Mouse (Mus musculus): ENCODE results near the gene Wdhd1. TPM values are rescaled to one million over a fixed set of nuclear protein-coding genes. Genes with fewer than 3 reads are reported as not detected.

Gene Wdhd1
- polyA plus RNA-seq, 1 experiment from 2014 or later, result 37.1 TPM

GRCm38 (mm10) chr14:47298408-47298792 is 21.7 kb upstream of the Wdhd1 start:
- ATAC-seq (ENCODE audit: low FRiP score, low read depth), result peak; percentile 77
- no peaks in the 10 kb centered on the region for H3K27me3 ChIP-seq
- WGBS, result under 1% methylated on average over 35 of the region's 38 CpGs

DNA sequence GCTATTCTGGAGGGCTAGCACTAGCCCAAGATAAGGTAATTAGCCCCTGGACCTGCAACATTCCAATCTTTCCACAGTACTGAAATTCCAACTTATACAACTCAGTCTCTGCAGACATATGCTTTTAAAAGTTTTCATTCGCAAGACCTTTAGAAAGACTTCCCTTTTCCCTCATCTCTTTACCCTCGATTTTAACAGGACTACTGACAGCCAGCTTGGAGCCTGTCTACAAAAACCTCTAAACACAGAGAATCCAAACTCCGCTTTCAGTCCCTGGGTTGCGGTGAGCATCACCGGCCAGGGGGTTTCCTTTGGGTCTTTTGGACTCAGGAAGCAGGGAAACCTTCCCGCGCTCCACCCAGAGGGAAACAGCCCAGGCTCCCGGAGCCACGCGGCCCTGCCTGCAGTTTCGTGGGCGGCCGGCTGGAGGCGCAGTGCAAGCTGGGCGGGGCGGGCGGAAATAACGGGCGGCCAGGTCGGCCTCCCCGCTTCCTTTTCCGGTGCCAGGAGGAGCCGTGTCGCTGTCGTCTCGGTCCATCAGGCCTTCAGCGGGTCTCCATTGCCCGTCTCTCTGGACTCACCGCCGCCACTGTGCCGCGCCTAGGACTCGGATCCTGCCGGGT is 21.2 kb upstream of the Wdhd1 start, which contains the start of gene Mapk1ip1l:
Mapk1ip1l (plus strand) TSS at position 482 of the 623 bp plus-strand sequence.
- Histone ChIP-seq H3K27ac (peak within 1 kb of the TSS; percentile 97), H3K9me3 (no peaks in the 10 kb centered on the region), H3K4me3 (peak within 1 kb of the TSS; percentile 98), H3K4me1 (peaks cover 24% of the 10 kb centered on the region), H3K4me2 (replicated peaks) (peak within 1 kb of the TSS; percentile 77), H3K36me3 (peaks cover 8% of the 10 kb centered on the region), H3K27me3 (no peaks in the 10 kb centered on the region), H3K9ac (peak within 1 kb of the TSS; percentile 98)
- ATAC-seq (ENCODE audit: low FRiP score, low read depth), result peak; percentile 85
- WGBS, result under 1% methylated on average over 34 of the region's 34 CpGs

More at GRCm38 (mm10) chr14:47298408-47298792, 21.7 kb upstream of the Wdhd1 start:
- peak overlapping the region; percentile 98 for H3K4me3 ChIP-seq
- no peaks in the 10 kb centered on the region for H3K9me3 ChIP-seq
- peaks cover 13% of the 10 kb centered on the region for H3K36me3 ChIP-seq
- peak overlapping the region; percentile 97 for H3K27ac ChIP-seq
- peaks cover 29% of the 10 kb centered on the region for H3K4me1 ChIP-seq
- peak overlapping the region; percentile 77 for H3K4me2 ChIP-seq (replicated peaks)
- peak overlapping the region; percentile 98 for H3K9ac ChIP-seq

- no peak for ATAC-seq (ENCODE audit: low FRiP score, low read depth)
- 70% methylated on average over 2 of the region's 2 CpGs for WGBS
- Histone ChIP-seq H3K27me3 (no peaks in the 10 kb centered on the region), H3K4me2 (replicated peaks) (no peak overlapping the region), H3K4me3 (no peak overlapping the region), H3K4me1 (peaks cover 23% of the 10 kb centered on the region), H3K36me3 (no peaks in the 10 kb centered on the region; the same call in 1 of the 2 replicates), H3K27ac (no peak overlapping the region), H3K9me3 (no peaks in the 10 kb centered on the region), H3K9ac (no peak overlapping the region)
These were observed 19.6 kb upstream of the Wdhd1 start for GRCm38 (mm10) chr14:47296232-47296631.

GRCm38 (mm10) chr14:47294136-47294535 is 17.5 kb upstream of the Wdhd1 start:
- H3K9me3 ChIP-seq, result no peaks in the 10 kb centered on the region
- no peak for ATAC-seq (ENCODE audit: low FRiP score, low read depth)
- no peaks in the 10 kb centered on the region for H3K27me3 ChIP-seq
- H3K4me3 ChIP-seq, result no peak overlapping the region
- no peak overlapping the region for H3K9ac ChIP-seq
- H3K4me1 ChIP-seq, result peaks cover 5% of the 10 kb centered on the region
- 32% methylated on average over 4 of the region's 4 CpGs for WGBS
- H3K36me3 ChIP-seq, result peaks cover 15% of the 10 kb centered on the region
- H3K4me2 ChIP-seq (replicated peaks), result no peak overlapping the region
- H3K27ac ChIP-seq, result no peak overlapping the region

GRCm38 (mm10) chr14:47291772-47292171 is 15.1 kb upstream of the Wdhd1 start:
- no peak overlapping the region for H3K27ac ChIP-seq
- H3K4me3 ChIP-seq, result no peak overlapping the region
- peaks cover 15% of the 10 kb centered on the region for H3K36me3 ChIP-seq
- no peak overlapping the region for H3K4me2 ChIP-seq (replicated peaks)
- WGBS, result 76% methylated on average over 1 of the region's 1 CpGs
- no peaks in the 10 kb centered on the region for H3K9me3 ChIP-seq
- H3K9ac ChIP-seq, result no peak overlapping the region
- H3K4me1 ChIP-seq, result peaks cover 5% of the 10 kb centered on the region
- ATAC-seq (ENCODE audit: low FRiP score, low read depth), result no peak
- no peaks in the 10 kb centered on the region for H3K27me3 ChIP-seq

GRCm38 (mm10) chr14:47287021-47287420 is 10.4 kb upstream of the Wdhd1 start:
- H3K27me3 ChIP-seq, result no peaks in the 10 kb centered on the region
- peaks cover 15% of the 10 kb centered on the region for H3K36me3 ChIP-seq
- no peak overlapping the region for H3K27ac ChIP-seq
- no peak for ATAC-seq (ENCODE audit: low FRiP score, low read depth)
- no peaks in the 10 kb centered on the region for H3K9me3 ChIP-seq
- no peaks in the 10 kb centered on the region for H3K4me1 ChIP-seq
- no peak overlapping the region for H3K9ac ChIP-seq
- H3K4me2 ChIP-seq (replicated peaks), result no peak overlapping the region
- WGBS, result 89% methylated on average over 5 of the region's 5 CpGs
- H3K4me3 ChIP-seq, result no peak overlapping the region

GRCm38 (mm10) chr14:47286215-47286614 is 9.6 kb upstream of the Wdhd1 start:
- H3K27ac ChIP-seq, result no peak overlapping the region
- no peak overlapping the region for H3K9ac ChIP-seq
- H3K4me2 ChIP-seq (replicated peaks), result no peak overlapping the region
- H3K4me3 ChIP-seq, result no peak overlapping the region
- 84% methylated on average over 1 of the region's 1 CpGs for whole genome bisulfite sequencing
- no peaks in the 10 kb centered on the region for H3K9me3 ChIP-seq
- no peak for ATAC-seq (ENCODE audit: low FRiP score, low read depth)
- H3K4me1 ChIP-seq, result no peaks in the 10 kb centered on the region
- no peaks in the 10 kb centered on the region for H3K27me3 ChIP-seq
- peaks cover 19% of the 10 kb centered on the region for H3K36me3 ChIP-seq

GRCm38 (mm10) chr14:47285271-47285670 is 8.6 kb upstream of the Wdhd1 start:
- peaks cover 15% of the 10 kb centered on the region for H3K36me3 ChIP-seq
- no peaks in the 10 kb centered on the region for H3K27me3 ChIP-seq
- ATAC-seq (ENCODE audit: low FRiP score, low read depth), result no peak
- no peak overlapping the region for H3K4me2 ChIP-seq (replicated peaks)
- no peaks in the 10 kb centered on the region for H3K4me1 ChIP-seq
- H3K4me3 ChIP-seq, result no peak overlapping the region
- H3K9me3 ChIP-seq, result no peaks in the 10 kb centered on the region
- 93% methylated on average over 2 of the region's 2 CpGs for WGBS
- H3K27ac ChIP-seq, result no peak overlapping the region
- no peak overlapping the region for H3K9ac ChIP-seq

GRCm38 (mm10) chr14:47283568-47283967 is 6.9 kb upstream of the Wdhd1 start:
- ATAC-seq (ENCODE audit: low FRiP score, low read depth), result no peak
- Histone ChIP-seq H3K27me3 (no peaks in the 10 kb centered on the region), H3K4me2 (replicated peaks) (no peak overlapping the region), H3K4me1 (no peaks in the 10 kb centered on the region), H3K9me3 (no peaks in the 10 kb centered on the region), H3K27ac (no peak overlapping the region), H3K36me3 (peaks cover 4% of the 10 kb centered on the region; the same call in 1 of the 2 replicates), H3K9ac (no peak overlapping the region), H3K4me3 (no peak overlapping the region)
- 86% methylated on average over 7 of the region's 7 CpGs for WGBS

DNA sequence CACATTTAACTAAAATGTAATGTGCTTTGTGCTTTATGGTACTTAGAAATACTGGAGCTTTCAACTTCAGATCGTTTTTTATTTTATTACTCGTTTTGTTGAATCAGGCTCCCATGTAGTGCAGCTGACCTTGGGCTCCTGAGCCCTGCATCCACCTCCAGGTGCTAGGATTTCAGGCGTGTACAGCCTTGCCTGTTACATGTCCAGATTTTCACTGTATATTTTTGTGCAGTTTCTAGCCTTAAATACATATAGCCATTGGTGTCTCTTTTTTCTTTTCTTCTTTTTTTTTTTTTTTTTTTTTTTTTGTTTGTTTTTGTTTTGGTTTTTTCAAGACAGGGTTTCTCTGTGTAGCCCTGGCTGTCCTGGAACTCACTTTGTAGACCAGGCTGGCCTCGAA is 4.9 kb upstream of the Wdhd1 start:
- H3K27ac ChIP-seq, result no peak overlapping the region
- H3K9ac ChIP-seq, result no peak overlapping the region
- H3K27me3 ChIP-seq, result no peaks in the 10 kb centered on the region
- no peak overlapping the region for H3K4me3 ChIP-seq
- peaks cover 6% of the 10 kb centered on the region for H3K4me1 ChIP-seq
- 85% methylated on average over 4 of the region's 4 CpGs for WGBS
- H3K9me3 ChIP-seq, result no peaks in the 10 kb centered on the region
- no peak for ATAC-seq (ENCODE audit: low FRiP score, low read depth)
- peaks cover 4% of the 10 kb centered on the region; the same call in 1 of the 2 replicates for H3K36me3 ChIP-seq
- no peak overlapping the region for H3K4me2 ChIP-seq (replicated peaks)

GRCm38 (mm10) chr14:47279058-47279457 is 2.4 kb upstream of the Wdhd1 start:
- Histone ChIP-seq H3K27ac (no peak overlapping the region), H3K4me2 (replicated peaks) (no peak overlapping the region), H3K9me3 (no peaks in the 10 kb centered on the region), H3K36me3 (peaks cover 4% of the 10 kb centered on the region; the same call in 1 of the 2 replicates), H3K27me3 (no peaks in the 10 kb centered on the region), H3K4me1 (peaks cover 25% of the 10 kb centered on the region), H3K4me3 (no peak overlapping the region), H3K9ac (no peak overlapping the region)
- ATAC-seq (ENCODE audit: low FRiP score, low read depth), result no peak
- 78% methylated on average over 2 of the region's 2 CpGs for WGBS

GRCm38 (mm10) chr14:47276036-47276603 is 537 bp downstream of the Wdhd1 start:
- no peaks in the 10 kb centered on the region for H3K27me3 ChIP-seq
- H3K9me3 ChIP-seq, result no peaks in the 10 kb centered on the region
- H3K4me3 ChIP-seq, result peak overlapping the region; percentile 84
- H3K9ac ChIP-seq, result peak overlapping the region; percentile 90
- H3K36me3 ChIP-seq, result peaks cover 11% of the 10 kb centered on the region
- peaks cover 25% of the 10 kb centered on the region for H3K4me1 ChIP-seq
- WGBS, result 2% methylated on average over 22 of the region's 22 CpGs
- H3K4me2 ChIP-seq (replicated peaks), result peak overlapping the region; percentile 81
- ATAC-seq (ENCODE audit: low FRiP score, low read depth), result no peak
- H3K27ac ChIP-seq, result peak overlapping the region; percentile 94; the same call in 1 of the 2 replicates

Measured in limb, embryonic 13.5 days (tissue).